Mouse (Mus musculus): ENCODE results near the gene Slc6a17. TPM values are rescaled to one million over a fixed set of nuclear protein-coding genes. Genes with fewer than 3 reads are reported as not detected.

Slc6a17 gene
- total and polyA plus RNA-seq, 3 experiments: 0.04 TPM; not detected in 2

DNA sequence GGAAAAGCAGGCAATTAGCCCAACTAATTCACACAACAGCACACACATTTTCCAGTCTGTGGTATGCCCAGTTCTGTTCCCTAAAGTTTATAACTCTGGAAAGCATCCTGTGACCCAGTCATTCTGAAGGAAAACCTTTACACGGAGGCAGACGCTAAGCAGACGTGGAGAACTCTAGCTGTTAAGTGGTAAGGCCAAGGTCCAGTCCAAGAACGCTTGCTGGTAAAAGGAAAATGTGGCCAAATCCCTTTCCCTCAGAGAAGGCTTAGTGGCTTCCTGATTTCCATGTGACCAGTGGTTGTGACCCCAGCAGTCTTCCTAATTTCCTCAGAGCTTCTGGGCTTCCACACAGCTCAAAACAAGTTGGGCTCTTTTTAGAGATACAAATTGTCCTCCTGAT is 11.3 kb downstream of the Slc6a17 start:
- no peak overlapping the region for H3K27ac ChIP-seq (ENCODE audit: control insufficient read depth, low read depth, low read length)
- no peaks in the 10 kb centered on the region for H3K36me3 ChIP-seq (ENCODE audit: control insufficient read depth in 1 of 2, insufficient read depth in 2 of 2, low read length in 2 of 2)
- DNase-seq (ENCODE audit: low read depth, low spot score): no peak
- peaks cover 8 to 9% of the 10 kb centered on the region in 2 experiments; a peak in 3 of 4 replicates for H3K27me3 ChIP-seq (ENCODE audit: control insufficient read depth in 1 of 2, insufficient read depth in 2 of 2, low read length in 2 of 2)
- no peaks in the 10 kb centered on the region for H3K4me1 ChIP-seq (ENCODE audit: control insufficient read depth in 1 of 2, insufficient read depth in 2 of 2, low read length in 2 of 2)
- no peak overlapping the region for H3K9ac ChIP-seq (ENCODE audit: control insufficient read depth, low read depth, low read length, poor library complexity, severe bottlenecking)
- H3K9me3 ChIP-seq (replicated peaks; ENCODE audit: insufficient read depth, low read length): no peaks in the 10 kb centered on the region
- TF ChIP-seq TCF12 (IDR thresholded peaks at IDR 0.05; ENCODE audit: low read depth, low read length) (no peak), ETS1 (IDR thresholded peaks at IDR 0.05; ENCODE audit: low read depth, low read length) (no peak), CTCF (IDR thresholded peaks at IDR 0.05 in 2 of 3, conservative IDR thresholded peaks at IDR 0.05 in 1 of 3; ENCODE audit: control insufficient read depth in 1 of 3, insufficient read depth in 1 of 3, low read depth in 2 of 3, low read length in 3 of 3, poor library complexity in 1 of 3, severe bottlenecking in 1 of 3) (no peak), TAL1 (IDR thresholded peaks at IDR 0.05; ENCODE audit: low read length) (no peak), RCOR1 (IDR thresholded peaks at IDR 0.05; ENCODE audit: low read depth, low read length) (no peak), SMC3 (IDR thresholded peaks at IDR 0.05; ENCODE audit: low read depth, low read length) (no peak), HCFC1 (IDR thresholded peaks at IDR 0.05; ENCODE audit: low read depth, low read length) (no peak), POLR2AphosphoS5 (IDR thresholded peaks at IDR 0.05; ENCODE audit: borderline replicate concordance, low read depth, low read length) (no peak), NELFE (IDR thresholded peaks at IDR 0.05; ENCODE audit: low read depth, low read length) (no peak)
- no peak overlapping the region for H3K4me3 ChIP-seq (ENCODE audit: control insufficient read depth in 1 of 2, insufficient read depth in 1 of 2, low read depth in 2 of 2, low read length in 2 of 2)
- H3K79me2 ChIP-seq (ENCODE audit: control insufficient read depth, insufficient read depth, low read length, poor library complexity): no peaks in the 10 kb centered on the region

DNA sequence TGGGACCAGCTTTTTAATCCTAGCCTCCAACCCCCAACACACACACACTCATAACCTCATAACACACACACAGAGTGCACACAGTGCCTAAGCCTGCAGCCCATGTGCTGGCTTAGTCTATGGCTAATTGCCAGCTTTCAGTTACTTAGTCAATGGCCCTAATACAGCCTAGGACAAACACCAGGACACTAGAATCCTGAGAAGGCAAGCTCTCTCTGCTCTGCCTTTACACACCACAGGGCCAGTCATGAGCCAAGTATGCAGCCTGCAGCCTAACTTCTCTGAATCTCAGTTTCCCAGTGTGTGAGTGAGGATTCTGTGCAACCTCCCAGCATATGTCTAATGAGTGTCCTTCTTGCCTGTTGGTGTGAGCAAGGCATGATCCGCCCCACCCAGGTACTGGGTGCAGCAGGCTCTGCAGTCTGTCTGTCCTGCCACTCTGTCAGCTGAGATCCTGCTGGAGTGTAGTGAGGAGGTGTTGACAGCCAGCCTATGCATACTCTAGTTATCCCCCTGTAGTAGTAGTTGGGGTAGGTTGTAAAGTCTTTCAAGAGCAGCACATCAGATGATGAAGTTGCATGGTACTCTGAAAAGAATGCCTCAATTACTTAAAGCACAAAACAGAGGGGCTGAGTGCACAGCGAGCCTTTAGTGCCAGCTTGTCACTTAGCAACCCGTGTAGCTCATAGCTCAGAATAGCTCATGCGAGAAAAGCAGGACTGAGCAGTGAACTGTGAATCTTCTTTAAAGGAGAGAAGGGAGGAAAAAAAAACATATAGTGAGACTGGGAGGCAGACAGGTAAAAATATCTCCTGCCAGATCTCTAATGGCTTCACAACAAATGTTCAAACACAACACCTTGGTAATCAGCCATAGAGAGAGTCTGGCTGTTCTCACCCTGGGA is 12.1 kb downstream of the Slc6a17 start:
- Histone ChIP-seq H3K9ac (ENCODE audit: control insufficient read depth, low read depth, low read length, poor library complexity, severe bottlenecking) (no peak overlapping the region), H3K4me1 (ENCODE audit: control insufficient read depth in 1 of 2, insufficient read depth in 2 of 2, low read length in 2 of 2) (no peaks in the 10 kb centered on the region), H3K27me3 (ENCODE audit: control insufficient read depth in 1 of 2, insufficient read depth in 2 of 2, low read length in 2 of 2) (peaks cover 6 to 8% of the 10 kb centered on the region in 2 experiments; a peak in 3 of 4 replicates), H3K79me2 (ENCODE audit: control insufficient read depth, insufficient read depth, low read length, poor library complexity) (no peaks in the 10 kb centered on the region), H3K9me3 (replicated peaks; ENCODE audit: insufficient read depth, low read length) (no peaks in the 10 kb centered on the region), H3K36me3 (ENCODE audit: control insufficient read depth in 1 of 2, insufficient read depth in 2 of 2, low read length in 2 of 2) (no peaks in the 10 kb centered on the region), H3K27ac (ENCODE audit: control insufficient read depth, low read depth, low read length) (no peak overlapping the region), H3K4me3 (ENCODE audit: control insufficient read depth in 1 of 2, insufficient read depth in 1 of 2, low read depth in 2 of 2, low read length in 2 of 2) (no peak overlapping the region)
- DNase-seq (ENCODE audit: low read depth, low spot score): no peak
- TF ChIP-seq MYB (IDR thresholded peaks at IDR 0.05; ENCODE audit: low read depth, low read length) (no peak), MAX (IDR thresholded peaks at IDR 0.05; ENCODE audit: low read length) (no peak), RAD21 (IDR thresholded peaks at IDR 0.05; ENCODE audit: low read depth, low read length) (no peak), CTCF (IDR thresholded peaks at IDR 0.05 in 2 of 3, conservative IDR thresholded peaks at IDR 0.05 in 1 of 3; ENCODE audit: control insufficient read depth in 1 of 3, insufficient read depth in 1 of 3, low read depth in 2 of 3, low read length in 3 of 3, poor library complexity in 1 of 3, severe bottlenecking in 1 of 3) (no peak), ZMIZ1 (IDR thresholded peaks at IDR 0.05; ENCODE audit: low read depth, low read length) (no peak), ZNF384 (IDR thresholded peaks at IDR 0.05; ENCODE audit: low read depth, low read length) (no peak), NRF1 (IDR thresholded peaks at IDR 0.05; ENCODE audit: insufficient read depth, low read depth, low read length, poor library complexity, severe bottlenecking) (no peak), EP300 (IDR thresholded peaks at IDR 0.05; ENCODE audit: low read depth in 1 of 2, low read length in 2 of 2) (no peak), SIN3A (IDR thresholded peaks at IDR 0.05; ENCODE audit: low read length) (no peak), TCF12 (IDR thresholded peaks at IDR 0.05; ENCODE audit: low read depth, low read length) (no peak), MEF2A (IDR thresholded peaks at IDR 0.05; ENCODE audit: extremely low read depth, insufficient replicate concordance, low read depth, low read length, poor library complexity, severe bottlenecking) (no peak), HCFC1 (IDR thresholded peaks at IDR 0.05; ENCODE audit: low read depth, low read length) (no peak), USF1 (IDR thresholded peaks at IDR 0.05; ENCODE audit: low read depth, low read length) (no peak), ETS1 (IDR thresholded peaks at IDR 0.05; ENCODE audit: low read depth, low read length) (no peak)
